Mouse (Mus musculus) kidney, adult 2 months (tissue): ENCODE measurements around the gene Ulk3. TPM values are rescaled to one million over a fixed set of nuclear protein-coding genes. Genes with fewer than 3 reads are reported as not detected.
A peak's percentile ranks its signal among the peaks of the same experiment; 100 is the strongest.

Source experiments
- DNase-seq: peaks from one replicate; pipeline ENCODE4 v3.0.0; 2021
- H3K27ac ChIP-seq: fragments of 200-500 bp; 2 replicates; pipeline ENCODE4 v1.5.1; 2012; ENCODE audit warnings: low read depth, low read length, control low read depth, inconsistent platforms; ENCODE audit not compliant: insufficient read depth
- H3K27me3 ChIP-seq: fragments of 200-500 bp; replicated peaks from 2 replicates; pipeline ENCODE4 v1.6.1; 2012; ENCODE audit warnings: mild to moderate bottlenecking, moderate library complexity, low read length, inconsistent platforms; ENCODE audit not compliant: control insufficient read depth, insufficient read depth
- H3K36me3 ChIP-seq: fragments of 200-500 bp; 2 replicates; pipeline ENCODE4 v1.6.1; 2012; ENCODE audit warnings: mild to moderate bottlenecking, moderate library complexity, low read length, inconsistent platforms; ENCODE audit not compliant: control insufficient read depth, insufficient read depth
- H3K4me1 ChIP-seq: fragments of 200-500 bp; 2 replicates; pipeline ENCODE4 v1.6.1; 2011; ENCODE audit warnings: low read length; ENCODE audit not compliant: control insufficient read depth, insufficient read depth
- H3K4me3 ChIP-seq: fragments of 200-500 bp; 2 replicates; pipeline ENCODE4 v1.5.1; 2011; ENCODE audit warnings: mild to moderate bottlenecking, low read depth, low read length, control low read depth; ENCODE audit not compliant: insufficient read depth
- CTCF ChIP-seq: fragments of 200-500 bp; conservative IDR thresholded peaks from 2 replicates; pipeline ENCODE4 v1.5.1; 2011; ENCODE audit warnings: low read depth, mild to moderate bottlenecking, control low read depth, low read length, moderate library complexity, mixed read lengths; ENCODE audit not compliant: insufficient read depth, insufficient read length
- POLR2A ChIP-seq: fragments of 200-500 bp; IDR thresholded peaks from one replicate; pipeline ENCODE4 v1.6.1; 2011; ENCODE audit warnings: low read depth, low read length, control low read depth
- WGBS: fragments of 180-500 bp; shearing (Covaris S2); methylation state at CpG from one replicate; pipeline ENCODE4 v1.1.7; 2018; 5-methylcytosine and 5-hydroxymethylcytosine counted together
- polyA plus RNA-seq: library from polyadenylated mRNA; depleted of rRNA; stranded (reverse); fragments of >200 nt; gene quantifications from 2 replicates; pipeline ENCODE4 v1.2.3, GENCODE M21; 2012

The Ulk3 gene
- polyA plus RNA-seq, 1 experiment = 26.9 TPM

DNA sequence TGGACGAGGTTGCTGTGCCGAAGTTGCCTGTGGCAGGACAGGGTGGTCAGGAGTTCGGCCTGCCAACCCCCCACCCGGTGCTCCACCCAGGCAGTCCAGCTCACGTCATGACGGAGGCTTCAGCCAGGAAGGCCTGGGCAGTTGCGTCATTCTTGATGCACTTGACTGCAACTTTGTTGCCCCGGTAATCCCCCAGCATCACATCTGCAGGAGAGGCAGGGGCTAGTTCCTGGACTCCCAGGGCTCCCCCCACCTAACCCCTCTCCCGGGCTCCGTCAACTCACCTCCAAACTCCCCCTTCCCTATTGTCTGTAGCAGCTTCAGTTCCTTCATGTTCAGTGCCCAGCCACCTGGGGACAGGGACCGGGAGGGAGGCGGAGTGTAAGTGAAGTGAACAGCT lies 39.5 kb downstream of the Ulk3 start:
- Histone ChIP-seq H3K4me1 (no peaks in the 10 kb centered on the region), H3K27ac (no peak overlapping the region), H3K36me3 (peaks cover 2% of the 10 kb centered on the region; the same call in 1 of the 2 replicates), H3K4me3 (no peak overlapping the region), H3K27me3 (no peaks in the 10 kb centered on the region)
- no peak for DNase-seq
- WGBS = 90% methylated on average over 12 of the region's 12 CpGs
- no peak for TF ChIP-seq POLR2A

DNA sequence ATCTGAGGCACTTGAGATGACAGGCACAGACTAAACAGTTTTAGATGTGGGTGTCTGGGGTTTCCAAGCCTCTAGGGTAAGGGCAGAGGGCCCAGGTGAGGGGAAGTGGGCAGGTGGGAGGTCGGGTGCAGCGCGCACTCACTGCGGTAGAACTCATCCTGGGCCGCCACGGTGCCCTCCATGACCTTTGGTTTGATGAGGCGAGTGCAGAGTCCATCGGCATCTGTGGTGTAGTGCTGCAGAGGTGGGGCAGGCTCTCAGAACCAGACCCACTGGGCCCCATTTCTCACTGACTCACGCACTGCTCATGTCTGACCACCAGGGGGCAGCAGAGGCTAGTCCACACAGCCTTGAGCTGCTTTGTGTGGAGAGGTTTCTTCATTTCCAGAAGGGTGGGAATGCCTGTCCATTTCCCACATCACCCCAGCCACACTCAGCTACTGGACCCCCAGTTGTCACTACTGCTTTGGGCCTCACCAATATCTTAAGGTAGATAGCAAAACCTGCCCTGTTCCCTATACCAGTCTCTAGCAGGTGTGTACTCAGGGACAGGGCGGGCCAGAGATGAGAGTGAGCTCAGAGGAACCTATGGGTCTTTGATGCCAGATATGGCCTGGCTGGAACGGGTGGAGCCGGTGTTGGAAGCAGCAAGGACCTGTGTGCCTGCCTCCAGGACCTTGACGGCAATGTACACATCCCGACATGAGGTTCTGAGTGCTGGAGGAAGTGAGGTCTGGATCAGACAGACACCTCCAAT lies 40.0 kb downstream of the Ulk3 start:
- no peak overlapping the region for H3K27ac ChIP-seq
- H3K36me3 ChIP-seq = peaks cover 2% of the 10 kb centered on the region; the same call in 1 of the 2 replicates
- DNase-seq = peak; percentile 72
- TF ChIP-seq POLR2A (no peak), CTCF (peak; percentile 97)
- H3K4me3 ChIP-seq = no peak overlapping the region
- 59% methylated on average over 14 of the region's 14 CpGs for WGBS
- H3K27me3 ChIP-seq = no peaks in the 10 kb centered on the region
- H3K4me1 ChIP-seq = no peaks in the 10 kb centered on the region

DNA sequence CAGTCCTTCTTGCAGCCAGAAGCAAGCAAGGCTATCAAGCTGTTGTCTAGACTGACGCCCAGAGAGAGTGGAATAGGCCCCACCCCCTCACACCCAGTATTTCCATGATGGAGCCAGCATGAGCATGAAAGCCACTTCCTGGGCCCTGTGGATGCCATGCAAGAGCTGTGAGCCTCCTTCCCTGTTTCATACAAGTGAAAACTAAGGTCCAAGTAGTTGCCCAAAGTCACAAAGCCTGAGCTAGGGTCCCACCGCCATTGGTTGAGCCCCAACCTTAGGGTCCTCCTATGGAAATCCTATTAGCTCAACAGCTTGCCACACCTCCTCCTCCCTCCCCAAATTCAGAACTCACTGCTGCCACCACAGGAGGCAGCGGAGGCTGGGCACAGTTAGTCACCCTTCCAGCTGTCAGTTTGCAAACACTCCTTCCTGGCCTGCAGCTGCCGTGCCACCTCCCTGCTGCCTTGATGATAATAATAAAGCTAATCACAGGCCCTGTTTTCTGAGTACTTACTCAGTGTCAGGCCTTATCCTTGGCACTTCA lies 44.3 kb downstream of the Ulk3 start:
- H3K27me3 ChIP-seq = no peaks in the 10 kb centered on the region
- H3K4me3 ChIP-seq = no peak overlapping the region
- no peaks in the 10 kb centered on the region for H3K36me3 ChIP-seq
- H3K4me1 ChIP-seq = peaks cover 17% of the 10 kb centered on the region
- 58% methylated on average over 4 of the region's 4 CpGs for WGBS
- TF ChIP-seq CTCF (no peak), POLR2A (no peak)
- no peak for DNase-seq
- H3K27ac ChIP-seq = no peak overlapping the region

GRCm38 (mm10) chr9:57637272-57637671 lies 48.0 kb downstream of the Ulk3 start:
- Histone ChIP-seq H3K4me1 (peaks cover 45% of the 10 kb centered on the region), H3K4me3 (no peak overlapping the region), H3K27me3 (no peaks in the 10 kb centered on the region), H3K36me3 (no peaks in the 10 kb centered on the region), H3K27ac (peak overlapping the region; percentile 52)
- TF ChIP-seq CTCF (no peak), POLR2A (no peak)
- no peak for DNase-seq
- 39% methylated on average over 3 of the region's 3 CpGs for WGBS

DNA sequence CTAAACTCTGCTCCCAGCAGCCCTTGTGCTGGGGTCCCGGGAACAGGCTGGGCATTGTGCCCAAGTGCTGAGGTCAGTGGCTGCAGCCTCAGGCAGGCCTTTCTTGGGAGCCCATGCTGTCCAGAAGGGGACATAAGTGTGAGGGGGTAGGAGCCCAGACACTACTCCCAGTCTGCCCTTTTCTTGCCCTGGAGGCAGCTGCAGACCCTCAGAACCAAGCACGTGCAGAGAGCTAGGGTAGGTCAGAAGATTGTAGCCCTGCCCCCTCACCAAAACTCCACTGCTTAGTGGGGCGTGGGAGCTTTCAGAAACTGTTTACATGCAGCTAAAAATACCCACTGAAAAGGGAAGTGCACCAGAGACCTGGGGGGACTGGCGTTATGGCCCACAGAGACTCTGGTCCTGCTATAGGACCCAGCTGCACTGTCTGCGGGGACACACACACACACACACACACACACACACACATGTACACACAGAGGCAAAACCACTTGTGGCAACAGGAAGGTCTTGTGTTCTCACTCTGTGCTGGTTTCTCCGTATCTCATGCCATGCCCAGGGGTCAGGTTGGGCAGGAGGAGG lies 48.6 kb downstream of the Ulk3 start:
- H3K36me3 ChIP-seq = no peaks in the 10 kb centered on the region
- H3K27me3 ChIP-seq = no peaks in the 10 kb centered on the region
- 3% methylated on average over 6 of the region's 6 CpGs for WGBS
- H3K4me1 ChIP-seq = peaks cover 47% of the 10 kb centered on the region
- DNase-seq = peak; percentile 80
- peak overlapping the region; percentile 70 for H3K27ac ChIP-seq
- TF ChIP-seq POLR2A (no peak), CTCF (no peak)
- H3K4me3 ChIP-seq = no peak overlapping the region

GRCm38 (mm10) chr9:57638651-57639459 lies 49.6 kb downstream of the Ulk3 start:
- H3K4me3 ChIP-seq = no peak overlapping the region
- H3K27ac ChIP-seq = peak overlapping the region; percentile 70
- no peaks in the 10 kb centered on the region for H3K27me3 ChIP-seq
- DNase-seq = peak; percentile 93
- TF ChIP-seq POLR2A (no peak), CTCF (no peak)
- H3K36me3 ChIP-seq = no peaks in the 10 kb centered on the region
- peaks cover 57% of the 10 kb centered on the region for H3K4me1 ChIP-seq
- 32% methylated on average over 8 of the region's 8 CpGs for WGBS
